Mouse (Mus musculus) CH12F3 (cell line): Measurements from ENCODE around the gene Klf12.

Experiments
- in situ Hi-C: fragments of 300-500 bp; cut with MboI; formaldehyde crosslinking; loops from 2 replicates; pipeline ENCODE4 v1.14.3; 2020; ENCODE audit warnings: low sequenced_read_pairs

Gene Klf12

DNA sequence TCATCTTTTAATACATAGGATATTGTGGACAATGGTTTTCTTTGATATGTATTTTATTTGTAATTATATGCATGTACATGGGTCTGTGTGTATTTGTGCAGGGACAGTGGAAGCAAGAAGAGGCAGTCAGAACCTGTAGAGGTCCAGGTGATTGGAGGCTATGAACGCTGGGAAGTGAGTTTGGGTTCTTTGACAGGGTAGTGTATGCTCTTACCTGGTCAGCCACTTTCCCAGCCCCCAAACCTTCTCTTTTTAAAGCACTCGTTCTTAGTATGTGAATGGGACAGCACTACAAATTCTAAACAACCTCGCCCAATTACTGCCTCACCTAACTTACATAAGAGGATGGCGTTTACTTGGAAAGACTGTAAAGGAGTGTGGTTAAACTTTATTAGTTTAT is 231.0 kb downstream of the Klf12 start:
- in situ Hi-C loops: no loop called here

DNA sequence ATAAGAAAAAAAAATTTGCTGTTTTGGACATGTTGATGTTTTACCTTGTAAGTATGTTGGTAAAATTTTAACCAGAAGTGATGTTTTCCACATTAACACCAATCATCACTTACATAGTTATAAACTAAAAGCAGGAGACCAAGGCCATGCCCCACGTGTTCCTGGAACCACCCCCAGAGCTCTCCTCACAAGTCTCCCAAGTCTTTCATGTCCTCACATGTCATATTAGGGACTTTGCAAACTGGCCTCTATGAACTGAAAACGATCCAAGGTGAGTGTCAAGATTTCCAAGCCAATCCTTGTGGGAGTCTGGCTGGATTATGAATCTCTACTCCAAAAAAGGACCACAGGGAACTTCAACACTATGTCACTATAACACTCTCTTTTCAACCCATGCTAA is 231.6 kb downstream of the Klf12 start:
- in situ Hi-C loops: no loop called here

DNA sequence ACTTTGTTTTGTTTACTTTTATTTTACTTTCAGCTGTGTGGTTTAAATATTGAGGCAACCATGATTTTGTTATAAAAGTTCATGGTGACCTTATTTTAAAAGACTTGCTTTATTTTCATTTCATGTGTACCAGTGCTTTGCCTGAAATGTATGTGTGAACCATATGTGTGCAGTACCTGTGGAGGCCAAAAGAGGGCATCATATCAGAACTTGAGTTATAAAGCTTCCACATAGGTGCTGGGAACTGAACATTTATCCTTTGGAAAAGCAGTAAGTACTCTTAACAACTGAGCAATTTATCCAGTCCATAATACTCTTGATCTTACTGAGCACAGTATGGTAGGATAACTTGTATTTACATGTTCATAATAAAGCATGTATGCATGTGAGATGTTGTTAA is 239.0 kb downstream of the Klf12 start:
- in situ Hi-C loops: no loop called here

DNA sequence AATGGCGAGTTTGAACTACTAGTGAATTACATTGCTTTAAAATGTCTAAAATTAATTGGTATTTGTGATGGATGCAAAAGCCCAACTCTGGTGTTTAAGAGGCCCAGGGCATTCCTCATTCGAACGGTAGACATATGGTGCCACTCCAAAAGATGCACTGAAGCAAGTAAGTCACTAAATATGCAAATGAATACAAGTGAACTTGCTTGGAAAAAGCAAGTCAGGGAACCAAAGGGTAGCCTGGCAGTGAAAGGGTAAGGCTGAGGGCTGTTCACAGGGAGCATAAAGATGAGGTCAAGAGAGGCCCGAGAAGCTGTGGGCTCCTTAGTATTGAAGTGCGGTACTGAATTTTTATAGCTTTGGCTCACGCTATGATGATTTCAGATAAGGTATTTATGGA is 242.7 kb downstream of the Klf12 start:
- in situ Hi-C loops: no loop called here

DNA sequence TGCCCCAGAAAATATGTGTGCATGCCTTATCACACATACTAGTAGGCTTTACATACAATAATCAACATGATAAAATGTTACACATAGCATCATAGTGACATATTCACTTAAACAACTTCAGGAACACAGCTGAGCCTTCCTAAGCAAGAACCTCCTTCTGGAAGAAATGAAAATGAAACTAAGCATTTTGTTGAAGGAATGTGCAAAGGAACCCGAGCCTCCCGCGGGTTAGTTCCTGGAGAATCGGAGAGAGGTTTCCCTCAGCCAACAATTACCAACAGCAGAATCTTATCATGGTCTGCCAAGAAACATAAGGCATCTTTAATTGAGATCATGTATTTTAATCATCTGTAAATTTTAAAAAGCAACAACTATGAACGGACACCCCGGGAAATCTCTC is 257.8 kb downstream of the Klf12 start:
- in situ Hi-C loops: no loop called here

DNA sequence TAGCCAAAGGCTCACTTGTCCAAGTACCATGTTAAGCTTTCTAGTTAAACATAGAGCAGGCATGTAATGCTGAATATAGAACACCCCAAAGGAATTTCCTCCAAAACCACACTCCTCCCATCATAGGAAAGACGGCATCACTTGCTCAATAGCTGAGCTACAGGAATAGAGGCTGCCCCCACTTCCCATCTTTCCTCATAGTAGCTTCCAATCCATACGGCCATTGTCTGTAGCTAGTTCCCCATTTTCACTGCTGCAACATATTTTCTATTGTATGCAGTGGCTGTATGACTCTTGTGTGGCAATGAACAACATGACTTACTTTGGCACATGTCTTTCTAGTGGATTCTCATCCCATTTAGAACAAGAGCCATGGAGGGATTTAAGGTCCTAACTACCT is 267.3 kb downstream of the Klf12 start:
- in situ Hi-C loops: no loop called here

DNA sequence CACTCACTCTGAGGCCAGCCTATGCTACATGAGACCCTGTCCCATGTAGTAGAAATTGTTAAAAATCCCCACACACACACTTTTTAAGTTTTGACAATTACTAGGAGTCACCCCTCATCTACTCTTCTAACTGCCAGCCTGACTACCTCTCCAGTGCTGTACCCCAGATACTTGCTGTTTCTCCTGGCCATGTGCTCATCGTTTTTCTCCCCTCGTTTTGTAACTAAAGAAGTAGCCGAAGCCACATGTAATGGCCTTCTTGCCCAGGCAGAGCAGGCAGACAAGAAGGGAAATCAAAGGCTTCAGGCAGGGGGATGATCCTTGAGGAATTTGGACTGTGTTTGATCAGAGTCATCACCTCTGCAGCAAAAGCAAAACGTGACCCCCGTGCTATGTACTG is 274.0 kb downstream of the Klf12 start:
- in situ Hi-C loops: no loop called here

DNA sequence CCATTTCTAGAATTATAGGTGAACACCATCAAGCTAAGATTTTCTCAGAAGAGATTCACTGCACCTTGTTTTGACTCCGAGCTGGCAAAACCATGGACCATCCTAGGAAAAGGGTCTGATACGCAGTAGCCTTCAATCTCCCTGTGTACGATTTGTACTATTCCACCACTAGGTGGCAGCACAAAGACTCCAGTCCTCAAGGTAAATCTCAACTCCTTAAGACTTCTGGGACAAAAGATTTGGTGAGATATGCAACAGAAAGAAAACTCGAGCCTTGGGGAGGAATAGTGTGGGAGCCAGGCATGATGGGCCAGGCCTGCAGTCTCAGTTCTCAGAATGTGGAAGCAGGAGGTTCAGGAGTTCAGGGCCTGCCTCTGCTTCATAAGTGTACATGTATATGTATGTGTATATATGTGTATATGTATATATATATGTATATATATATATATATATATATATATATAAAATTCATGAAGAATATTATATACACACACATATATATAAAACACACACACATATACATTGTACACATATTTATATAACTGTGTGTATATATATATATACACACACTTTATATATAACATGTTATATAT is 274.6 kb downstream of the Klf12 start:
- in situ Hi-C loops: no loop called here

DNA sequence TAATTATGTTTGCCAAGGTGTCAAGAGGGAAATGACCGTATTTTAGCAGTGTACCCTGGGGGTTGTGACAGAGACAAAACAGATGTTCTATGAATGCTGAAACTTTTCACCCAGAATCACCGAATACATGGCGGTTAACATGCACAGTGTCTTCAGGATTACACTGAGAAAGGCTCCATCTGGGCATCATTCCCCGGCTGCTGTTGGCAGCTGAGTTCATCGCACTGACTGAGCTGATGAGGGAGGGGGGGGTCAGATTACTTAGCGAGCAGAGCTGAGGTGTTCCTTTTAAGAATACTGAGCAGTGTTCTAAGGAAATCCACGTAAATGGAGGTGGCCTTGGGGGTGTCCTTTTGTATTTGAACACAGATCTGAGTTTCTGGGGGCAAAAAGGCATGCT is 301.0 kb downstream of the Klf12 start:
- in situ Hi-C loops: no loop called here

DNA sequence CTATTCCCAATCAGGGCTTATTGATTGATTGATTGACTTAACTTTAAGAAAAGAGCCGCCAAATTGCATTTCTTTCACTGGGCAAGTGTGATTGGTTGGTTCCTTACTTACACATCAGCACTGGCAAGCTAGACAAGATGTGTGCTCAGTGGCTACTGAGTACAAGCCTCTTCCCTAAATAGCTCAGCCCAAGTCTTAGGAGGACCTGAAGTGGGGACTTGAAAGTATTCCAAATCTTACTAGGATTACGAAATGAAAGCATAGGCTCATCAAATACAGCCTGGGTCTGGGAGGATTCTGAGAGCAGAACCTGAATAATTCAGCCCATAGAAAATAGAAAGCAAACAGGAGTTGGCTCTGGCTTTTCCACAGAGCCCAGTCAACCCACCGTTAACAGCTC is 303.3 kb downstream of the Klf12 start:
- in situ Hi-C loops: no loop called here

DNA sequence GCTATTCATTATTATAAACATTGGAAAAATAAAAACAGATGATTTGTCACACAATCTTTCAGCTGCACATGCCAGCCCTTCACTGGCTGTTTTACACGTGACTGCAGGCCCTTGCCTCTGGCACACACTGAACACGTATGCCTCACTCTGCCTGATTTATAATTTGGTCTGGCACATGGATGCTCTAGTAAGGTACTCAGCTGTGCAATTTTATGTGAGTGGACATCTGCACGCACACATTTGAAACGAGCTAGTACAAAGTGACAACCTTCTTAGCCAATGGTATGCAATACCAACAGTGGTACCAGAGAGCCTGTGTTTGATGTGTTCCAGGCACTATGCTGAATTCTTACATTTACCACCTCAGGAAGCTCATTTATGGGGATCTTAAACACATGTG is 316.6 kb downstream of the Klf12 start:
- in situ Hi-C loops: no loop called here

DNA sequence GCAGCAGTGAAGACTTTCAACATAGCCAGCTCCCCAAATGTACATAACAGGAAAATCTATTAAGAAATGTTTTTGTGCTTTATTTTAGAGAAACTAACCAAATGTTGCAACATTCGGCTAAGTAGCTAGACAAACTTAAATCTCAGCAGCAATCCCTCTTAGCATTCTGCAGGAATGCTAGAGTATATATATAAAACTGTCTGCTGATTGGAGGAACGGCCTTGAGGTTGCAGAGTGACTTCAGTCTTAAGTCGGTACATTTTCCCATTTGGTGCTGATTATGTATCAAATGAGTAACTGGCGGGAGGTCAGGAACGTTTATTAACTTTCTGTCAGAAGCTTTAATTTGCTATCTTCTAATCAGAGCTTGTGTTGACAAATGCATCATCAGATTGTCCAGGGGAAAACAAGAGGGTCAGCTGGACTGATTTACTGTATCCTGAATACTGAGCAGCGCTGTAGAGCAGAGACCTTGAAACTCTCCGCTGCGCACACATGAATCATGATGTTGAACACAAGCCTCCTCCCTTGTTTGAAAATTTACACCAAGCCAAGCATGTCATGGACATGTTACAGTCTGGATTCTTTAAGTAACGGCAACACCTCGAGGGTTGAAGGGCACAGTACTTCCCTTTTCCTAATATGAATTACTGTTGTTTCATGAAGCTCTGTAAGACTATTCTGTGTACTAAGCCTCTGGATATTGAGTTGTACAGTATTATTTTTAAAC is 323.8 kb downstream of the Klf12 start:
- in situ Hi-C loops: no loop called here

DNA sequence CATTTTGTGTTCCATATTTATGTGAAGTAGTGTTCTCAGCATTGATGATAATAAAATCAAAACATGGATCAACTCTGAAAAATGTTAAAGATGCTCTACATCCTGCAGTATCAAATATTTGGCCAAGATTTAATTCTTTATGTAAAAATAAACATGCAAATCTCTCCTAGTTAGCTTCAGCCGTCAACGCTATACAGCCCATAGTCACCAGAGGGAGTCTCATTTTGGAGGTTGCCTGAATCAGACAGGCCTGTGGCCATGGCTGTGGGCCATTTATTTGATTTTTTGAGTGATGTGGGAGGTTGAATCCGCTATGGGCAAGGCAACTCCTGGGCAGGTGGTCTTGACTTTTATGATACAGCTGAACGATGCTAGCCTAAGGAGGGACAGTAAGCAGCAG is 329.3 kb downstream of the Klf12 start:
- in situ Hi-C loops: no loop called here

DNA sequence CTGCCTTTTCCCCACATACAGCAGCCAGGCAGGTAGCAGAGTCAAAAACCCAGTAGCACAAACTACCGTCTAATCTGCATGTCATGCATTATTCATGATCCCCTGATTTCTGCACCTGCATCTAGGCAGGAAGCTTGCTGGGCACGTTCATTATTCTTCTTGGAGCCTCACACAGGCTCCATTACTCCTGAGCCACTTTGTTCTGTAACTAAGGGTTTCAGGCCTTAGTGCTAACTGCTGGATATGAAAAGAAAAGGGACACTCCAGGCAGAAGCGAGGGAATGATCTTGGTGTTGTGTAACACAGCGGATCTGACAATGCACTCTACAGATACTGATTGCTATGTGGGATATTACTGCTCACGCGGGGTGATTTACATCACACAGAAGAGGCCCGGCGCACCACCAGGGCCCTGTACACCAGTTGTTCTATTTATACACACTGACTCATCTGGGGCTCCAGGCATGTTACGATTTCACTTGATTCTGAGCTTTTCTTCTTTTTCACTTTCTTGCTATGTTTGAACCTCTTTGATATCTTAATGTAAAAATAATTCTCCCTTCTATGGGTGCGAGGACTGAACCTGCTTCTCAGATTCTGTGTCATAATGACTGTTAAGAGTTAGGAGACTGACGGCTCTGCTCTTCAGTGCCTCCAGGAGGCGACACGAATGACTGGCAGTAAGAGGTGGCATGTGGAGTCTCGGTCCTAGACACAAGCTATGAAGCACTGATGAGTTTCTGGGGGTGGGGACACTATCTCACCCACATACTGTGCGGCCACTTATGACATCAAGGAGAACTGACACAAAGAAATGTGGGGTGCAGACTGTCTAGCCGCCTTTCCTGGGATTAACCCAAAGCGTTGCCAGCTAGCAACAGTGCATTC is 340.0 kb downstream of the Klf12 start:
- in situ Hi-C loops: loop anchor here (25.0 kb wide), 2 partner anchors 543 to 1443 kb away; no protein-coding TSS in a partner anchor

DNA sequence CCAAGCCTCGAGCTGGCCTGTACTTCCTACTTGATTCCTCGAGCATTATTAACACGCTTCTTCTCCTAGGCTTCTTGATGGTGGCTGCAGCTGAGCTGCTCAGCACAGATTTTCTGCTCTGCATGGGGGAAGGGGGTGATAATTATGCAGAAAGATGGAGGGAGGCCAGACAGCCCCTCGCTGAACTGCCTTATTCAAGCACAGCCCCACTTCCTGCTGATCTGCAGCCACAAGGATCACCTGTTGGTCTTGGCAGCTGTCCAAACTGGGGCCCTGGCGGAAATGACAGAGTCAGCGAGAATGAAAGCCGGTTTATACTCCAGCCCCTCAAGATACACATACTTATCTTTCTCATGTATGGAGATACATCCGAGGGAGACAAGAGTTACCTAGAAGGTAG is 341.3 kb downstream of the Klf12 start:
- in situ Hi-C loops: loop anchor here (25.0 kb wide), 2 partner anchors 544 to 1444 kb away; no protein-coding TSS in a partner anchor

DNA sequence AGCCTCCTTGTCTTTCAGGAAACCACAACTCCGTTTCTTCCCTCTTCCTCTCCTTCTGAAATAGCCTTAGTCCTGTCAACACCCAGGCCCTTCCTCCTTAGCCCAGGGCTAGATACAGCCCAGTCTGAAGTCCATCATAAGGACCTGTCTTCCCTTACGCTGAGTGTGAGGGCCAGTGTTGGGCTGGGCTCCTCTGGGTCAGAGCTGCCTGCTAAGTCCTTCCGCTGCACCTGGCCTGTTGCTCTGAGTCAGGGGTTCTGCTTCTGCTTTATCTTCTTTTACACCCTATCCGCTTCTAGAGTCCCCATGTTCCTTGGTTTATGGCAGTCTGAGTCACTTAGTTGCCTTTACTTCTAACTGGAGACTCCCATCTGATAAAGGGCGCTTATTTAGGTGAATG is 351.0 kb downstream of the Klf12 start:
- in situ Hi-C loops: loop anchor here (25.0 kb wide), 2 partner anchors 554 to 1454 kb away; no protein-coding TSS in a partner anchor

DNA sequence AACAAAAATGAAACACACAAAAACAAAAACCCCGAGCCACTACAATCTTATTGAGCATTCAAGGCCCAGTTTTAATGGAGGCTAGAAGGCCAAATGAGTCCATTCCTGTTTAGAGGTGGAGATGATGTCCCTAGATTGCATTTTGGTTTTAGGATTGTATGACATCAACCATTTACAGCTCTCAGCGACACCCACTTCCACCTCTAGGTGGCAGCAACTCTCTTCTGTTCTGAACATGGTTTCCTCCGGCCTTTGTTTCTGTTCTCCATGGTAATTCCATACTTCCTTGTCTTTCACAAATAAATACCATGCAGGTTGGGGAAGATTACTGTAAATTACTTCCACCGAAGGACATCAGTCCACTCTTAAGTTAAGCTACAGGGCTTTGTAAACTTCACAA is 352.6 kb downstream of the Klf12 start:
- in situ Hi-C loops: loop anchor here (25.0 kb wide), 2 partner anchors 555 to 1455 kb away; no protein-coding TSS in a partner anchor

DNA sequence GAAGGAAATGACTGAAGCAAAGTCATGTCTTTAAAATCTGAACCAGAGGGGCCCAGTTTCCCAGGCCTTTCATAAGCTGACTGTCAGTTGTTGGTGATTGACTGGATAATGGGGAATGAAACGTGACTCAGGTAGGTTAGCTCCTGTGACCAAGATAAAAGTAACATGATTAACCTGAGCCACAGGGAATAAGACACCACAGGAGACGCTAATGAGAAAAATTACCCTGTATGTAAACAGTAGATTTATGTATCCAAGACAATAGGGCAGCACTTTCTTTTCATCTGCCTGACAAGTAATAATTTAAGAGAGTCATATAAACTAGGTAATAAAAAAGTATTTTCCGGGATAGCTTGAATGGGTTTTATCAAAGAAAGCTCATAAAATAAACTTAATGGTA is 372.6 kb downstream of the Klf12 start:
- in situ Hi-C loops: no loop called here

DNA sequence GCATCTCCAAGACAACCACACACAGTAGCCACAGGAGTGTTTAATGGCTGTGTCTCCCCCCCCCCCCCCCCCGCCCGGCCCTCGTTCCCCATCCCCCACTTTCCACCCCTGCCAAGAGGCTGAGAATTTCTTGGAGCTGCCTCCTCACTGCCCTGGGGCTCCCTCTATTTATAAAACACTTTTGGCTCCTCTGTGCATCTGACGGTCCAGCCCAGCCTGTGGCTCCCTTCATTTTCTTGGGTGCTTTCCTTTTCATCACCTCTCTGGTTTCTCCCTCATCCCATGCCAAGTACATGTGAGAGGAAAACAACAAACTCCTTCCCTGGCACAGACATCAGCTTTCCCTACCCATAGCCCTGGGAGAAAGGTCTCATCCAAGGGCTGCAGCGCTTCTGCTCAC is 373.6 kb downstream of the Klf12 start:
- in situ Hi-C loops: no loop called here

DNA sequence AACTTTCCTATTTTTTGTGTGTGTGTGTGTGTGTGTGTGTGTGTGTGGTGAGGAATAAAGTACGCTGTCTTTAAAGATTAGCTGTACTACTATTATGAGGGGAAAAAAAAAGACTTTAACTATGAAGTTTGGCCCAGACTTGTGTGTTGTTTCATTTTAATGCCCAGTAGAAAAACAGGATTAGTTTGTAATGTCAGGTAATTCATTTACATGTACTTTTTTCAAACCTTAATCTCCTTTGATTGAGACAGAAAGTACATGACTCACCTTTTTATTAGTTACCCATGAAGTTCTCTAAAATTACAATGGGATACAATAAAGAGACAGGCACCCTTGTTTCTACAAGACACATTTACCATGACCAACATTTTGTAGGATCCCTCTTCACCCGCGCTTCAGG is 383.6 kb downstream of the Klf12 start:
- in situ Hi-C loops: no loop called here

DNA sequence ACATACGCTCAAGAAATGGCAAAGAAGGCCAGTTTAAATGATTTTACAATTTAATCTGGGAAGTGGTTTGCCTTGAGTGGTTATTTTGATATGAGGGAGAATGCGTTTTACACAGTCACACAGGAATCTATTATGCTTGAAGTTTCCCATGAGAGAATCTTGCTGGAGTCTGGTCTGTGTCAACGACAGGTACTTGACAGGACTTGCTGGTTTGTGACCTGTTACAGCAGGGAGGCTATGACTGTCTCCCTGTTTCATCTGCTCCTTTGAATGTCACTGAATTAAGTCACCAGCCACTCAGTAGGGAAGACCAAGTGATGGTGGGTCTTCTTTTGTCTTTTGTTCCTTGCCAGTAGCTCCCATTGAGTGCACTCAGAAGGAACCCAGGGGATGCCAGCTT is 385.6 kb downstream of the Klf12 start:
- in situ Hi-C loops: no loop called here
